Mouse (Mus musculus) bone marrow, adult 2 months (tissue): ENCODE measurements at regions not wholly inside any gene's neighbourhood (a gene's known extent, or its start where the extent isn't known, plus 50 kb on each side); places are given as distances from the start of the nearest gene placed in this dataset.

Experiments used
- CTCF ChIP-seq: fragments of 200-500 bp; IDR thresholded peaks from 2 replicates; pipeline ENCODE4 v1.5.1; 2011; ENCODE audit warnings: low read length, control low read depth; ENCODE audit not compliant: control insufficient read depth, insufficient read depth
- POLR2A ChIP-seq: fragments of 200-500 bp; IDR thresholded peaks from 2 replicates; pipeline ENCODE4 v1.6.1; 2011; ENCODE audit warnings: low read depth, mild to moderate bottlenecking, control low read depth, low read length, borderline replicate concordance; ENCODE audit not compliant: control insufficient read depth

DNA sequence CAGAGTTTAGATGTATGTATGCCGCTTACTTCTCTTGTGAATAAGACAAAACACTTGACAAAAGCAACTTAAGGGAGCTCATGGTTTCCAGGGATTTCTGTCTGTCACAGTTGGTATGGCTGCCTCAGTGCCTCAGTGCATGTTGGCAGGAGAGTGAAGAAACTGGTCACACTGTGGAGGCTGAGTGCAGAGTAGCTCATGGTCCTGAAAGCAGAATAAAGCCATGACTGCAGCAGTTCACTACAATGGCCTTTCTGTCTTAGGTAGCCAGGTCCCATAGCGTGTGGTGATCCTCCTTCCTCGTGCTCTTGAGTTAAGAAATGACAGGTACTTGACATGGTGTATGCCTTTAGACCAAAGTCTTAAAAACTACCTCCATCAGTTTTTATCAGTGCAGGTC is 178.0 kb upstream of the Marcks start:
- TF ChIP-seq CTCF = no peak
- no peak for TF ChIP-seq POLR2A
